In genomic region chr8:119661081-119661480, GRCm38 (mm10) we compare ENCODE assay signal across 7 mouse cellular contexts. TPM values are rescaled to one million over a fixed set of nuclear protein-coding genes. Genes with fewer than 3 reads are reported as not detected.
DNase-seq lines count a peak whose midpoint lies in the region; ATAC-seq and TF ChIP-seq lines count a peak whose summit lies in the region.

No protein-coding gene starts in this region.

- no peak overlapping the region for H3K9ac ChIP-seq in hindbrain, embryonic 13.5 days
- H3K9ac ChIP-seq in liver, adult 2 months (ENCODE audit: low read depth, low read length) = no peak overlapping the region
- H3K9ac ChIP-seq in neural tube, embryonic 14.5 days (replicated peaks; ENCODE audit: low read depth, low read length) = 0 out of 2 replicates have a peak overlapping the region, but pooled peaks have one; percentile 7

- H3K27me3 ChIP-seq in hindbrain, embryonic 13.5 days = 0 out of 2 replicates have a peak, but pooled peaks cover 9% of the 10 kb centered on the region
- H3K27me3 ChIP-seq in liver, adult 2 months (ENCODE audit: control insufficient read depth, insufficient read depth, low read length) = no peaks in the 10 kb centered on the region
- H3K27me3 ChIP-seq in neural tube, embryonic 14.5 days (ENCODE audit: control insufficient read depth, insufficient read depth, low read length) = no peaks in the 10 kb centered on the region

- TF ChIP-seq POLR2A in liver, adult 2 months (IDR thresholded peaks at IDR 0.05; ENCODE audit: extremely low read depth, insufficient read depth, low read length) = no peak

- 0 out of 2 replicates have a peak, but pooled peaks have one; percentile 59 for ATAC-seq in hindbrain, embryonic 13.5 days (ENCODE audit: low FRiP score)
- peak; percentile 28; the same call in 1 of the 2 replicates for ATAC-seq in neural tube, embryonic 14.5 days (ENCODE audit: low read depth)

- H3K27ac ChIP-seq in hindbrain, embryonic 13.5 days = 0 out of 2 replicates have a peak overlapping the region, but pooled peaks have one; percentile 30
- peak overlapping the region; percentile 44 for H3K27ac ChIP-seq in liver, adult 2 months (replicated peaks; ENCODE audit: insufficient read depth, low read depth, low read length)
- no peak overlapping the region for H3K27ac ChIP-seq in neural tube, embryonic 14.5 days (ENCODE audit: low read depth, low read length)

- H3K4me1 ChIP-seq in hindbrain, embryonic 13.5 days (replicated peaks) = peaks cover 13% of the 10 kb centered on the region
- peaks cover 3% of the 10 kb centered on the region; the same call in 1 of the 2 replicates for H3K4me1 ChIP-seq in liver, adult 2 months (ENCODE audit: control insufficient read depth, insufficient read depth, low read length)
- H3K4me1 ChIP-seq in neural tube, embryonic 14.5 days (ENCODE audit: control insufficient read depth, insufficient read depth, low read length) = 0 out of 2 replicates have a peak, but pooled peaks cover 6% of the 10 kb centered on the region

- no peaks in the 10 kb centered on the region for H3K79me2 ChIP-seq in liver, adult 2 months (ENCODE audit: control insufficient read depth, insufficient read depth, low read length)

- no peak overlapping the region for H3K4me2 ChIP-seq in hindbrain, embryonic 13.5 days
- H3K4me2 ChIP-seq in neural tube, embryonic 14.5 days (ENCODE audit: low read depth, low read length) = no peak overlapping the region

- WGBS in hindbrain, embryonic 13.5 days = 5% methylated on average over 9 of the region's 9 CpGs
- WGBS in liver, adult 2 months = 26% methylated on average over 9 of the region's 9 CpGs
- 5% methylated on average over 9 of the region's 9 CpGs for WGBS in neural tube, embryonic 14.5 days

- no peak for TF ChIP-seq CTCF in liver, adult 2 months (IDR thresholded peaks at IDR 0.05; ENCODE audit: low read depth, low read length)

- H3K4me3 ChIP-seq in hindbrain, embryonic 13.5 days = no peak overlapping the region
- H3K4me3 ChIP-seq in liver, adult 2 months (ENCODE audit: insufficient read depth, low read depth, low read length) = no peak overlapping the region
- H3K4me3 ChIP-seq in neural tube, embryonic 14.5 days (ENCODE audit: low read depth, low read length) = no peak overlapping the region

- no peaks in the 10 kb centered on the region for H3K9me3 ChIP-seq in hindbrain, embryonic 13.5 days
- H3K9me3 ChIP-seq in neural tube, embryonic 14.5 days (ENCODE audit: control insufficient read depth, low read length) = no peaks in the 10 kb centered on the region

- no peaks in the 10 kb centered on the region for H3K36me3 ChIP-seq in hindbrain, embryonic 13.5 days
- no peaks in the 10 kb centered on the region for H3K36me3 ChIP-seq in liver, adult 2 months (ENCODE audit: control insufficient read depth, insufficient read depth, low read length)
- H3K36me3 ChIP-seq in neural tube, embryonic 14.5 days (ENCODE audit: control insufficient read depth, insufficient read depth, low read length) = no peaks in the 10 kb centered on the region

- peak; percentile 41 for DNase-seq in R1 (ENCODE audit: low read depth, low spot score)
- DNase-seq in adrenal gland, postnatal 14 days = peak; percentile 83
- peak; percentile 55 to 74 for DNase-seq in gastrocnemius, adult 8-10 months (ENCODE audit: low spot score in 2 of 2)
- peak; percentile 49 for DNase-seq in liver, adult 2 months (ENCODE audit: extremely low read depth, low read depth, low spot score)
- DNase-seq in right cerebral cortex, postnatal 4 days = no peak

RNA-seq across cellular contexts. Expression of gene Wfdc1, which starts 5.1 kb away (rescaled TPM):
- total RNA-seq in adrenal gland, postnatal 14 days (2021) = 10.4 and 10.7 TPM in 2 replicates
- 10 to 100 TPM; 63.4 to 89.3 (median 75.2) TPM for total RNA-seq in gastrocnemius, adult 8-10 months (2022)
- polyA plus RNA-seq in hindbrain, embryonic 13.5 days (2015; fragmentation: Nextera tagmentation; extraction: Ambion mirVana) = 3.3 and 3.5 TPM in 2 replicates
- 6.6 and 8.4 TPM in 2 replicates for total RNA-seq in liver, adult 2 months (2014; rRNA removed)
- 11.8 and 16.2 TPM in 2 replicates for polyA plus RNA-seq in liver, adult 2 months (2012; rRNA removed)
- polyA plus RNA-seq in neural tube, embryonic 14.5 days (2014; fragmentation: Nextera tagmentation; extraction: Ambion mirVana) = 3.2 and 3.7 TPM in 2 replicates

RNA-seq across cellular contexts. Expression of gene Kcng4, which starts 25.6 kb away (rescaled TPM):
- 0.41 and 0.74 TPM in 2 replicates for total RNA-seq in adrenal gland, postnatal 14 days (2021)
- 10 to 100 TPM in 3 of 4 experiments, 1 to 10 TPM in 1; 8.3 to 22.8 (median 16.5) TPM for total RNA-seq in gastrocnemius, adult 8-10 months (2022)
- polyA plus RNA-seq in hindbrain, embryonic 13.5 days (2015; fragmentation: Nextera tagmentation; extraction: Ambion mirVana) = 0.09 TPM in 1 of 2 replicates, not detected in the other
- under 0.01 TPM in 1 of 2 replicates, not detected in the other for total RNA-seq in liver, adult 2 months (2014; rRNA removed)
- 0.04 TPM in 1 of 2 replicates, not detected in the other for polyA plus RNA-seq in liver, adult 2 months (2012; rRNA removed)
- polyA plus RNA-seq in neural tube, embryonic 14.5 days (2014; fragmentation: Nextera tagmentation; extraction: Ambion mirVana) = 0.06 and 0.08 TPM in 2 replicates

RNA-seq across cellular contexts. Expression of gene Atp2c2, which starts 38.7 kb away (rescaled TPM):
- 0.41 TPM in 2 replicates for total RNA-seq in adrenal gland, postnatal 14 days (2021)
- not detected for total RNA-seq in gastrocnemius, adult 8-10 months (2022)
- polyA plus RNA-seq in hindbrain, embryonic 13.5 days (2015; fragmentation: Nextera tagmentation; extraction: Ambion mirVana) = 0.21 TPM in 1 of 2 replicates, not detected in the other
- total RNA-seq in liver, adult 2 months (2014; rRNA removed) = not detected in 2 replicates
- polyA plus RNA-seq in liver, adult 2 months (2012; rRNA removed) = 0.04 TPM in 1 of 2 replicates, not detected in the other
- 0.08 and 0.10 TPM in 2 replicates for polyA plus RNA-seq in neural tube, embryonic 14.5 days (2014; fragmentation: Nextera tagmentation; extraction: Ambion mirVana)

RNA-seq across cellular contexts. Expression of gene Adad2, which starts 48.5 kb away (rescaled TPM):
- not detected in 2 replicates for total RNA-seq in adrenal gland, postnatal 14 days (2021)
- not detected for total RNA-seq in gastrocnemius, adult 8-10 months (2022)
- not detected in 2 replicates for polyA plus RNA-seq in hindbrain, embryonic 13.5 days (2015; fragmentation: Nextera tagmentation; extraction: Ambion mirVana)
- total RNA-seq in liver, adult 2 months (2014; rRNA removed) = not detected in 2 replicates
- polyA plus RNA-seq in liver, adult 2 months (2012; rRNA removed) = not detected in 2 replicates
- polyA plus RNA-seq in neural tube, embryonic 14.5 days (2014; fragmentation: Nextera tagmentation; extraction: Ambion mirVana) = not detected in 2 replicates

RNA-seq across cellular contexts. Expression of gene Taf1c, which starts 56.1 kb away (rescaled TPM):
- 11.9 and 13.3 TPM in 2 replicates for total RNA-seq in adrenal gland, postnatal 14 days (2021)
- total RNA-seq in gastrocnemius, adult 8-10 months (2022) = 1 to 10 TPM; 5.2 to 8.0 (median 6.9) TPM
- polyA plus RNA-seq in hindbrain, embryonic 13.5 days (2015; fragmentation: Nextera tagmentation; extraction: Ambion mirVana) = 12.6 and 14.5 TPM in 2 replicates
- total RNA-seq in liver, adult 2 months (2014; rRNA removed) = 0.83 and 1.2 TPM in 2 replicates
- 2.7 and 3.6 TPM in 2 replicates for polyA plus RNA-seq in liver, adult 2 months (2012; rRNA removed)
- polyA plus RNA-seq in neural tube, embryonic 14.5 days (2014; fragmentation: Nextera tagmentation; extraction: Ambion mirVana) = 12.7 and 14.7 TPM in 2 replicates
